Mouse (Mus musculus) midbrain, embryonic 12.5 days (tissue): Measurements from ENCODE around the gene Dapk3. TPM values are rescaled to one million over a fixed set of nuclear protein-coding genes. Genes with fewer than 3 reads are reported as not detected.

Experiments used
- ATAC-seq: fragments of 200-750 bp; cut with Nextera tagmentation; 2 replicates; pipeline ENCODE4 v1.8.0; 2017; ENCODE audit warnings: low read depth, moderate TSS enrichment, moderate library complexity; ENCODE audit not compliant: low FRiP score
- H3K27ac ChIP-seq: fragments of 300-500 bp; sonication (generic); replicated peaks from 2 replicates; pipeline ENCODE4 v1.5.1; 2016; ENCODE audit warnings: mild to moderate bottlenecking
- H3K27me3 ChIP-seq: fragments of 300-500 bp; sonication (generic); 2 replicates; pipeline ENCODE4 v1.6.1; 2016; ENCODE audit warnings: mild to moderate bottlenecking
- H3K36me3 ChIP-seq: fragments of 300-500 bp; sonication (generic); 2 replicates; pipeline ENCODE4 v1.6.1; 2016
- H3K4me1 ChIP-seq: fragments of 300-500 bp; sonication (generic); 2 replicates; pipeline ENCODE4 v1.6.1; 2016
- H3K4me2 ChIP-seq: fragments of 300-500 bp; sonication (generic); replicated peaks from 2 replicates; pipeline ENCODE4 v1.6.1; 2016; ENCODE audit warnings: mild to moderate bottlenecking, moderate library complexity
- H3K4me3 ChIP-seq: fragments of 300-500 bp; sonication (generic); 2 replicates; pipeline ENCODE4 v1.5.1; 2016; ENCODE audit warnings: mild to moderate bottlenecking
- H3K9ac ChIP-seq: fragments of 300-500 bp; sonication (generic); replicated peaks from 2 replicates; pipeline ENCODE4 v1.6.1; 2016; ENCODE audit warnings: mild to moderate bottlenecking, moderate library complexity
- H3K9me3 ChIP-seq: fragments of 300-500 bp; sonication (generic); 2 replicates; pipeline ENCODE4 v1.6.1; 2016; ENCODE audit warnings: mild to moderate bottlenecking
- WGBS: fragments of 180-500 bp; shearing (Covaris S2); methylation state at CpG from one replicate; pipeline ENCODE4 v1.1.7; 2016; 5-methylcytosine and 5-hydroxymethylcytosine counted together
- polyA plus RNA-seq: library from polyadenylated mRNA; unstranded; fragments of >200 nt; fragmentation: Nextera tagmentation; extraction: Ambion mirVana; gene quantifications from 2 replicates; pipeline ENCODE4 v1.2.1, GENCODE M21; 2016

Dapk3 gene
- polyA plus RNA-seq, 1 experiment from 2014 or later, result 77.3 TPM

DNA sequence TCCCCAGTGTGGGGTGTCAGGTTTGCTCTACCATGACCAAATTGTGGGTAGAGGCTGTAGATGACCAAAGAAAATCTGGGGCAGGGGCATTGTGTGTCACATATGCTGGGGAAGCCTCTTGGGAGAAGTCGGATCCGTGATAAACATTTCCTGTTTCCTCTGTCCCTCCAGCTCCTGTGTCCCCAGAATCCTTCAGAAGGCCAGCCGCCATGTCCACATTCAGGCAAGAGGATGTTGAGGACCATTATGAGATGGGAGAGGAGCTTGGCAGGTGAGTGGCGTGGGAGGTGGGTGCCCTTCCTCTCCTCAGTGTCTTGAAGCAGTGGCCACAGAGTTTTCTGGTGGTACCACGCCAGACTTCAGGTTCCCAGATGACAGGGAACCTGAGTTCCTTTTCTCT, 1.0 kb downstream of the Dapk3 start, which contains the start of gene 4930442H23Rik:
Gene 4930442H23Rik, minus strand, starts transcription at position 45 of the 400 bp plus-strand sequence.
- peaks cover 75% of the 10 kb centered on the region for H3K36me3 ChIP-seq
- H3K27me3 ChIP-seq, result no peaks in the 10 kb centered on the region
- peak within 1 kb of the TSS; percentile 50 for H3K9ac ChIP-seq
- H3K4me2 ChIP-seq, result peak within 1 kb of the TSS; percentile 61
- H3K4me3 ChIP-seq, result peak within 1 kb of the TSS; percentile 59
- H3K27ac ChIP-seq, result peak within 1 kb of the TSS; percentile 63
- H3K4me1 ChIP-seq, result peaks cover 24% of the 10 kb centered on the region
- 89% methylated on average over 5 of the region's 5 CpGs for WGBS
- no peaks in the 10 kb centered on the region for H3K9me3 ChIP-seq
- ATAC-seq, result no peak

DNA sequence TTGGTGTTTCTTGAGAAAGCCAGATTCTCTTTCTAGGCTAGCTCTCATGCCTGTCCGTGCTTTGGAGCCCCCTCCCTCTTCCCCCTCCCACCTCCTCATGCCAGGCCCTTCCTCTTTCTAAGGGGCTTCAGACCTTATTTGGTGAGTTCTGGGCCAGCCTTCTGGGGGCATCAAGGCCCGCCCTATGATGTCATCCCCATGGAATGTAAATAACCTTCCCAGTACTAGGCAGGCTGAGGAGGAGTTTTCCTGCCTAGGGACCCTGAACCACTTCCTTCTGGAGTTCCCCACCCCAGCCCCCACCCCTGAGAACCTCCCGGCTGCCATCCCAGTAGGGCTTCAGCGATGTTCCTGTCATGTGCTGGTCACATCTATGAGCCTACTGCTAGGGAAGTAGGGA, 2.0 kb downstream of the Dapk3 start:
- no peak overlapping the region for H3K4me3 ChIP-seq
- no peak overlapping the region for H3K27ac ChIP-seq
- H3K9me3 ChIP-seq, result no peaks in the 10 kb centered on the region
- H3K9ac ChIP-seq, result no peak overlapping the region
- no peak for ATAC-seq
- H3K36me3 ChIP-seq, result peaks cover 68% of the 10 kb centered on the region
- no peaks in the 10 kb centered on the region for H3K27me3 ChIP-seq
- H3K4me1 ChIP-seq, result peaks cover 21% of the 10 kb centered on the region
- 67% methylated on average over 4 of the region's 4 CpGs for WGBS
- no peak overlapping the region for H3K4me2 ChIP-seq

DNA sequence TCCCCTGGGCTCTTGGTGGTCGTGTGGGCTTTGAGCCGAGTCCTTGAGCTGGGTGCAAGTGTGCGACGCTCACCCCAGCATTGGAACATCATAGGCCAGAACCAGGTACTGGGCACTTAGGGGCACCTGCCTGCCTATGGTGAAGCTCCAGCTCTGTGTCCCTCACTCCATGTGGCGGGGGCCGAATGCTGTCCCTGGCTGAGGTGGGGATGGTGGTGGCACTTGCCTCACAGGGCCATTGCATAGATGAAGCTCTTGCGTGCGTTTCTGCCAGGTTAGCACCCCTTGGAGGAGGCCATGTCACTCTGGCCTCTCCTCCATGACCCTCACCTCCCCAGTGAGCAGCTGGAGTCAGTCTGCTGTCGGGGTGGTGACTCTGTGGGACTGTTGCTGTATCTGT, 4.4 kb downstream of the Dapk3 start:
- Histone ChIP-seq H3K27ac (no peak overlapping the region), H3K36me3 (peaks cover 60% of the 10 kb centered on the region), H3K27me3 (no peaks in the 10 kb centered on the region), H3K9ac (no peak overlapping the region), H3K9me3 (no peaks in the 10 kb centered on the region), H3K4me1 (peaks cover 21% of the 10 kb centered on the region), H3K4me2 (no peak overlapping the region), H3K4me3 (no peak overlapping the region)
- no peak for ATAC-seq
- WGBS, result 92% methylated on average over 9 of the region's 9 CpGs

GRCm38 (mm10) chr10:81189821-81190220, 7.0 kb downstream of the Dapk3 start:
- H3K4me1 ChIP-seq, result peaks cover 27% of the 10 kb centered on the region
- 81% methylated on average over 26 of the region's 26 CpGs for WGBS
- peaks cover 11% of the 10 kb centered on the region for H3K27me3 ChIP-seq
- H3K4me2 ChIP-seq, result no peak overlapping the region
- H3K9ac ChIP-seq, result no peak overlapping the region
- H3K4me3 ChIP-seq, result no peak overlapping the region
- H3K27ac ChIP-seq, result no peak overlapping the region
- no peaks in the 10 kb centered on the region for H3K9me3 ChIP-seq
- peaks cover 48% of the 10 kb centered on the region for H3K36me3 ChIP-seq
- ATAC-seq, result no peak

GRCm38 (mm10) chr10:81190236-81190911, 7.6 kb downstream of the Dapk3 start:
- 71% methylated on average over 31 of the region's 31 CpGs for WGBS
- Histone ChIP-seq H3K36me3 (peaks cover 43% of the 10 kb centered on the region), H3K9me3 (no peaks in the 10 kb centered on the region), H3K27me3 (peaks cover 17% of the 10 kb centered on the region), H3K4me1 (peaks cover 26% of the 10 kb centered on the region), H3K9ac (no peak overlapping the region), H3K27ac (no peak overlapping the region), H3K4me2 (no peak overlapping the region), H3K4me3 (no peak overlapping the region)
- no peak for ATAC-seq

DNA sequence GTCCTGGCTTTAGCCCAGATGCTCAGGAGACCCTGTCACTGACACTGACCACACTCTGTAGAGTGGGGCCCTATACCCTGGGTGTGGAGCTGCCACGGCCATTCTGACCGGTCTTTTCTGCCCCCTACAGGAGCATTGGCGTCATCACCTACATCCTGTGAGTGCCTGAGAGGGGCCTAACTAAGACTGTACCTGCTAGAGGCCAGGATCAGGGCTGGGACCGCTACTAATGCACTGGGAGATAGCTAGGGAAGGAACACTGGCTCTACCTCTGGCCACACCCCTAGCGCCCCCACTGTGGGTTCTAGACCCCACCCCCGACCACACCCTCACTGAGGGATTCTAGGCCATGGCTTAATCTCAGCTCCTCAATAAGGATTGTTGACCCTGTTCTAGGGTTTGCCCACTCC, 8.1 kb downstream of the Dapk3 start:
- Histone ChIP-seq H3K27me3 (peaks cover 22% of the 10 kb centered on the region), H3K9ac (no peak overlapping the region), H3K36me3 (peaks cover 39% of the 10 kb centered on the region), H3K4me1 (peaks cover 26% of the 10 kb centered on the region), H3K4me3 (no peak overlapping the region), H3K27ac (no peak overlapping the region), H3K4me2 (no peak overlapping the region), H3K9me3 (no peaks in the 10 kb centered on the region)
- no peak for ATAC-seq
- WGBS, result 70% methylated on average over 6 of the region's 6 CpGs

- Histone ChIP-seq H3K4me3 (no peak overlapping the region), H3K36me3 (peaks cover 36% of the 10 kb centered on the region), H3K9ac (no peak overlapping the region; the same call in 1 of the 2 replicates), H3K9me3 (no peaks in the 10 kb centered on the region), H3K27me3 (peaks cover 28% of the 10 kb centered on the region), H3K4me1 (peaks cover 26% of the 10 kb centered on the region), H3K4me2 (no peak overlapping the region; the same call in 1 of the 2 replicates), H3K27ac (no peak overlapping the region)
- ATAC-seq, result no peak
- 93% methylated on average over 18 of the region's 18 CpGs for WGBS
Measured at GRCm38 (mm10) chr10:81191342-81191982, 8.7 kb downstream of the Dapk3 start.

DNA sequence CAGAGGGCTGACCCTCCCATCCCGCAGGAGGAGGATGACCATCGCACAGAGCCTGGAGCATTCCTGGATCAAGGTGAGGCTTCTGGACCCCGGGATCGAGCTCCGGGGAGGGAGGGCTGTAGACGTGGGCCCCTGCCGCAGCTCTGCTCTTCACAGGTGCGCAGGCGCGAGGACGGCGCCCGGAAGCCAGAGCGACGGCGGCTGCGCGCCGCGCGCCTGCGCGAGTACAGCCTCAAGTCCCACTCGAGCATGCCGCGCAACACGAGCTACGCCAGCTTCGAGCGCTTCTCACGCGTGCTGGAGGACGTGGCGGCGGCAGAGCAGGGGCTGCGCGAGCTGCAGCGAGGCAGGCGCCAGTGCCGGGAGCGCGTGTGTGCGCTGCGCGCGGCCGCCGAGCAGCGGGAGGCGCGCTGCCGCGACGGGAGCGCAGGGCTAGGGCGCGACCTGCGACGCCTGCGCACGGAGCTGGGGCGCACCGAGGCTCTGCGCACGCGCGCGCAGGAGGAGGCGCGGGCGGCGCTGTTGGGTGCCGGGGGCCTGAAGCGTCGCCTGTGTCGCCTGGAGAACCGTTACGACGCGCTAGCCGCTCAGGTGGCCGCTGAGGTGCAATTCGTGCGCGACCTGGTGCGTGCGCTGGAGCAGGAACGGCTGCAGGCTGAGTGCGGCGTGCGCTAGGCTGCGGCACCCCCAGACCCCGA, 9.6 kb downstream of the Dapk3 start:
- peak overlapping the region; percentile 96 for H3K4me2 ChIP-seq
- peaks cover 37% of the 10 kb centered on the region for H3K27me3 ChIP-seq
- H3K36me3 ChIP-seq, result peaks cover 26% of the 10 kb centered on the region
- ATAC-seq, result peak; percentile 84
- peaks cover 26% of the 10 kb centered on the region for H3K4me1 ChIP-seq
- H3K9ac ChIP-seq, result peak overlapping the region; percentile 74
- no peaks in the 10 kb centered on the region for H3K9me3 ChIP-seq
- 1% methylated on average over 93 of the region's 93 CpGs for WGBS
- peak overlapping the region; percentile 71 for H3K4me3 ChIP-seq
- H3K27ac ChIP-seq, result peak overlapping the region; percentile 92

DNA sequence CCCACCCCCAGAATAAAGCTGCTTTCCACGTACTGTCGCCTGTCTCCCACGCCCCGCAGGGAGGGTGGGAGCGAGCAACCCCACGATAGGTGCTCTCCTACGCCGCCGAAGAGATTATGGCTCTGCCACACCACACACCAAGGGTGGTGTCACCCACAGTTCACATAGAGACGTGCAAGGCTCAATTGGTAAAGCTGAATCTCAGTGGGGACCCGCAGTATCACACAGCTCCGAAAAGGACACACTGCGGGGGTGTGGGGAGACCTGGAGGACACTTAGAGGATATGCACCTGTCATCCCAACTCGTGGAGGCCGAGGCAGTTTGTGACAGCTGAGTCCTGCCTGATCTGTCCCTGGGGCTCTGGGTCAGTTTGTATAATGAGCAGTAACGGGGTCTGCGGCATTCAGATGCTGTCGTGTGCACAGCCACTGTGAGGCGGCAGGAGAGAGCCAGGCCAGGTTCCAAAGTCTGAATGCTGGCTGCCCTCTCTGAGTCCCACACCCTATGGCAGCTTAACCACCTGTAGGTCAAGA, 10.2 kb downstream of the Dapk3 start:
- Histone ChIP-seq H3K4me2 (peak overlapping the region; percentile 96), H3K9ac (peak overlapping the region; percentile 74), H3K27ac (peak overlapping the region; percentile 92), H3K4me3 (peak overlapping the region; percentile 71), H3K9me3 (no peaks in the 10 kb centered on the region), H3K4me1 (peaks cover 26% of the 10 kb centered on the region), H3K27me3 (peaks cover 41% of the 10 kb centered on the region), H3K36me3 (peaks cover 24% of the 10 kb centered on the region)
- WGBS, result 4% methylated on average over 19 of the region's 19 CpGs
- peak; percentile 48 for ATAC-seq

DNA sequence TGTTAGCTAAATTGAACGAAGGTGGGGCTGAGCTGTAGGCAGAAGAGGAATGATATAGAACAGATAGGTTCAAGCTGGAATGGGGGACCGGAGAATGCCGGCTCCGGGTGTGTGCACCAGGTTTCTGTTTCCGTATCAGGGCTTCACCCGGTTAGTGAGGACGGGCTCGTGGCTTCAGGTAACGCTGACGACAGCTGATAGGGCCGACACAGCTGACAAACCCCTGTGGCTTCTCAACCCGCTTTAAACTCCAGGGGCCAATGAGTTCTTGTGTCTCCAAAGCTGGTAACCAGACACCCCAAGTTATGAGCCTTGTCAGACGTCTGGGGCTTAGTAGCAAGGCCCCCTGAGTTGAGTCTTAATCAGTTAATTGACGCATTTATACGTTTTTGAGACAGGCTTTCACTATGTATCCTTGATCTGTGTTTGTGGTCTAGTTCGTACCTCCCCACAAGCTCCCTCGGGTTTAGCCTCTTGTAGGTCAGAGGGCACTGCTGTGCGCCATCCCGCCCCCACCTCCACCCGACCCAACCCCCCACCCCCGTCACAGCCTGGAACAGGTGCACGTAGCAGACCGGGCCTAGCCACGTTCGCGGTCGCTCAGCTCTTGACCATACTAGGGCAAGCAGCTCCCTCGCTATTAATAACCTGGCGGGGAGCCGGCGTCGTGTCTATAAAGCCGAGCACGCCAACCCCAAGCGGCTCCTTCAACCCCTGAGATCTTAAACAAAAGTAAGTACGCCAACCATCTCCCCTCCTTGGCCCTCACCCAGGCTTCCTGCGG, 11.4 kb downstream of the Dapk3 start:
- H3K27ac ChIP-seq, result no peak overlapping the region
- 16% methylated on average over 37 of the region's 37 CpGs for WGBS
- peaks cover 18% of the 10 kb centered on the region for H3K36me3 ChIP-seq
- peak overlapping the region; percentile 13; the same call in 1 of the 2 replicates for H3K4me2 ChIP-seq
- peak overlapping the region; percentile 15; the same call in 1 of the 2 replicates for H3K9ac ChIP-seq
- no peaks in the 10 kb centered on the region for H3K9me3 ChIP-seq
- peaks cover 26% of the 10 kb centered on the region for H3K4me1 ChIP-seq
- no peak for ATAC-seq
- peaks cover 48% of the 10 kb centered on the region for H3K27me3 ChIP-seq
- H3K4me3 ChIP-seq, result no peak overlapping the region

- peaks cover 11% of the 10 kb centered on the region for H3K36me3 ChIP-seq
- no peak for ATAC-seq
- WGBS, result 71% methylated on average over 4 of the region's 4 CpGs
Measured at GRCm38 (mm10) chr10:81195300-81195699, 12.5 kb downstream of the Dapk3 start.

More at GRCm38 (mm10) chr10:81195300-81195699, 12.5 kb downstream of the Dapk3 start:
- peaks cover 57% of the 10 kb centered on the region for H3K27me3 ChIP-seq
- peaks cover 26% of the 10 kb centered on the region for H3K4me1 ChIP-seq
- H3K27ac ChIP-seq, result no peak overlapping the region
- H3K9me3 ChIP-seq, result no peaks in the 10 kb centered on the region
- H3K4me3 ChIP-seq, result no peak overlapping the region
- H3K9ac ChIP-seq, result no peak overlapping the region
- no peak overlapping the region for H3K4me2 ChIP-seq
